Mouse (Mus musculus): ENCODE data around the gene Cel. TPM values are rescaled to one million over a fixed set of nuclear protein-coding genes. Genes with fewer than 3 reads are reported as not detected.

Cel gene
- polyA plus RNA-seq, 1 experiment from 2014 or later: not detected

- Histone ChIP-seq H3K4me3 (ENCODE audit: low read depth, low read length) (peak overlapping the region; percentile 56), H3K4me2 (ENCODE audit: low read depth, low read length) (peak overlapping the region; percentile 88), H3K36me3 (replicated peaks; ENCODE audit: insufficient read depth, low read length) (no peaks in the 10 kb centered on the region), H3K4me1 (ENCODE audit: insufficient read depth) (peaks cover 15% of the 10 kb centered on the region), H3K27ac (ENCODE audit: low read depth) (peak overlapping the region; percentile 55), H3K9me3 (ENCODE audit: low read length) (no peaks in the 10 kb centered on the region), H3K27me3 (ENCODE audit: insufficient read depth, low read length) (0 out of 2 replicates have a peak, but pooled peaks cover 4% of the 10 kb centered on the region), H3K9ac (replicated peaks) (peak overlapping the region; percentile 64)
- DNase-seq (peak; percentile 89), ATAC-seq (peak; percentile 96)
- 3% methylated on average over 49 of the region's 49 CpGs for WGBS (ENCODE audit: insufficient replicate concordance)
- TF ChIP-seq EP300 (IDR thresholded peaks at IDR 0.05; ENCODE audit: low read depth): peak; percentile 16; the same call in 1 of the 2 replicates
- no peak for TF ChIP-seq CTCF (IDR thresholded peaks at IDR 0.05; ENCODE audit: low read depth)
Observed at GRCm38 (mm10) chr2:28532938-28533771, 30.0 kb downstream of the Cel start.

- TF ChIP-seq CTCF (IDR thresholded peaks at IDR 0.05; ENCODE audit: low read depth) (no peak), EP300 (IDR thresholded peaks at IDR 0.05; ENCODE audit: low read depth) (no peak)
Observed at GRCm38 (mm10) chr2:28530311-28530710, 32.9 kb downstream of the Cel start.

GRCm38 (mm10) chr2:28529856-28530255 is 33.3 kb downstream of the Cel start:
- 77% methylated on average over 4 of the region's 4 CpGs for WGBS (ENCODE audit: insufficient replicate concordance)

More at GRCm38 (mm10) chr2:28530311-28530710, 32.9 kb downstream of the Cel start:
- Histone ChIP-seq H3K4me2 (ENCODE audit: low read depth, low read length) (no peak overlapping the region), H3K9me3 (ENCODE audit: low read length) (no peaks in the 10 kb centered on the region), H3K27me3 (ENCODE audit: insufficient read depth, low read length) (0 out of 2 replicates have a peak, but pooled peaks cover 4% of the 10 kb centered on the region), H3K4me1 (ENCODE audit: insufficient read depth) (peaks cover 28% of the 10 kb centered on the region), H3K9ac (replicated peaks) (no peak overlapping the region), H3K36me3 (replicated peaks; ENCODE audit: insufficient read depth, low read length) (no peaks in the 10 kb centered on the region), H3K4me3 (ENCODE audit: low read depth, low read length) (no peak overlapping the region), H3K27ac (ENCODE audit: low read depth) (no peak overlapping the region)
- ATAC-seq (no peak), DNase-seq (no peak)
- 71% methylated on average over 7 of the region's 7 CpGs for WGBS (ENCODE audit: insufficient replicate concordance)

GRCm38 (mm10) chr2:28528354-28528730 is 34.9 kb downstream of the Cel start:
- H3K4me1 ChIP-seq (ENCODE audit: insufficient read depth): peaks cover 23% of the 10 kb centered on the region
- 79% methylated on average over 7 of the region's 7 CpGs for WGBS (ENCODE audit: insufficient replicate concordance)

More at GRCm38 (mm10) chr2:28529856-28530255, 33.3 kb downstream of the Cel start:
- Histone ChIP-seq H3K27ac (ENCODE audit: low read depth) (no peak overlapping the region), H3K36me3 (replicated peaks; ENCODE audit: insufficient read depth, low read length) (no peaks in the 10 kb centered on the region), H3K4me1 (ENCODE audit: insufficient read depth) (peaks cover 28% of the 10 kb centered on the region), H3K9ac (replicated peaks) (no peak overlapping the region), H3K4me2 (ENCODE audit: low read depth, low read length) (no peak overlapping the region), H3K9me3 (ENCODE audit: low read length) (no peaks in the 10 kb centered on the region), H3K27me3 (ENCODE audit: insufficient read depth, low read length) (0 out of 2 replicates have a peak, but pooled peaks cover under 1% of the 10 kb centered on the region), H3K4me3 (ENCODE audit: low read depth, low read length) (no peak overlapping the region)
- DNase-seq: no peak
- no peak for ATAC-seq
- no peak for TF ChIP-seq CTCF (IDR thresholded peaks at IDR 0.05; ENCODE audit: low read depth)

GRCm38 (mm10) chr2:28527436-28528353 is 35.5 kb downstream of the Cel start:
- no peak overlapping the region for H3K4me3 ChIP-seq (ENCODE audit: low read depth, low read length)
- no peak overlapping the region for H3K27ac ChIP-seq (ENCODE audit: low read depth)
- no peak overlapping the region for H3K9ac ChIP-seq (replicated peaks)
- no peaks in the 10 kb centered on the region for H3K9me3 ChIP-seq (ENCODE audit: low read length)
- WGBS (ENCODE audit: insufficient replicate concordance): 84% methylated on average over 20 of the region's 20 CpGs
- ATAC-seq (no peak), DNase-seq (no peak)
- peaks cover 19% of the 10 kb centered on the region for H3K4me1 ChIP-seq (ENCODE audit: insufficient read depth)
- H3K27me3 ChIP-seq (ENCODE audit: insufficient read depth, low read length): no peaks in the 10 kb centered on the region
- H3K36me3 ChIP-seq (replicated peaks; ENCODE audit: insufficient read depth, low read length): no peaks in the 10 kb centered on the region
- TF ChIP-seq CTCF (IDR thresholded peaks at IDR 0.05; ENCODE audit: low read depth) (no peak), EP300 (IDR thresholded peaks at IDR 0.05; ENCODE audit: low read depth) (no peak)
- H3K4me2 ChIP-seq (ENCODE audit: low read depth, low read length): no peak overlapping the region

More at GRCm38 (mm10) chr2:28528354-28528730, 34.9 kb downstream of the Cel start:
- DNase-seq (no peak), ATAC-seq (no peak)
- H3K4me2 ChIP-seq (ENCODE audit: low read depth, low read length): no peak overlapping the region
- H3K4me3 ChIP-seq (ENCODE audit: low read depth, low read length): no peak overlapping the region
- TF ChIP-seq CTCF (IDR thresholded peaks at IDR 0.05; ENCODE audit: low read depth) (no peak), EP300 (IDR thresholded peaks at IDR 0.05; ENCODE audit: low read depth) (no peak)
- no peaks in the 10 kb centered on the region for H3K27me3 ChIP-seq (ENCODE audit: insufficient read depth, low read length)
- no peaks in the 10 kb centered on the region for H3K9me3 ChIP-seq (ENCODE audit: low read length)
- H3K27ac ChIP-seq (ENCODE audit: low read depth): no peak overlapping the region
- no peak overlapping the region for H3K9ac ChIP-seq (replicated peaks)
- H3K36me3 ChIP-seq (replicated peaks; ENCODE audit: insufficient read depth, low read length): no peaks in the 10 kb centered on the region
